ENCODE assay signal across 8 mouse cellular contexts in genomic region chr2:172440640-172441005, GRCm38 (mm10). TPM values are rescaled to one million over a fixed set of nuclear protein-coding genes. Genes with fewer than 3 reads are reported as not detected.
DNase-seq lines count a peak whose midpoint lies in the region; ATAC-seq and TF ChIP-seq lines count a peak whose summit lies in the region.

No protein-coding gene starts in this region.

- peak overlapping the region; percentile 50 for H3K9ac ChIP-seq in limb, embryonic 15.5 days
- H3K9ac ChIP-seq in stomach, embryonic 15.5 days, result peak overlapping the region; percentile 65

- peak overlapping the region; percentile 75 for H3K4me3 ChIP-seq in spleen, adult 2 months (ENCODE audit: extremely low read depth, insufficient read depth, insufficient read length)
- peak overlapping the region; percentile 76 for H3K4me3 ChIP-seq in limb, embryonic 15.5 days
- peak overlapping the region; percentile 82 for H3K4me3 ChIP-seq in stomach, embryonic 15.5 days (replicated peaks)

- no peak for TF ChIP-seq CTCF in spleen, adult 2 months (IDR thresholded peaks at IDR 0.05; ENCODE audit: extremely low read depth, insufficient read depth, insufficient read length, insufficient replicate concordance)

- H3K27me3 ChIP-seq in spleen, adult 2 months (ENCODE audit: control insufficient read depth, insufficient read depth, low read length), result no peaks in the 10 kb centered on the region
- H3K27me3 ChIP-seq in limb, embryonic 15.5 days, result no peaks in the 10 kb centered on the region
- no peaks in the 10 kb centered on the region for H3K27me3 ChIP-seq in stomach, embryonic 15.5 days (replicated peaks)

- H3K4me1 ChIP-seq in spleen, adult 2 months (ENCODE audit: control insufficient read depth, insufficient read depth, insufficient read length), result peaks cover 19% of the 10 kb centered on the region
- H3K4me1 ChIP-seq in limb, embryonic 15.5 days, result peaks cover 18% of the 10 kb centered on the region
- peaks cover 14% of the 10 kb centered on the region for H3K4me1 ChIP-seq in stomach, embryonic 15.5 days

- no peak for TF ChIP-seq POLR2A in spleen, adult 2 months (IDR thresholded peaks at IDR 0.05; ENCODE audit: low read depth, low read length)

- peak; percentile 18; the same call in 1 of the 2 replicates for ATAC-seq in cerebellum, adult (ENCODE audit: insufficient number of reproducible peaks, low FRiP score, low TSS enrichment)
- peak; percentile 26; the same call in 1 of the 2 replicates for ATAC-seq in limb, embryonic 15.5 days (ENCODE audit: insufficient number of reproducible peaks, low FRiP score, low TSS enrichment, low read depth)
- peak; percentile 43 for ATAC-seq in stomach, embryonic 15.5 days (ENCODE audit: insufficient read depth, low FRiP score, low read depth)

- H3K27ac ChIP-seq in spleen, adult 2 months (ENCODE audit: insufficient read depth, low read length), result peak overlapping the region; percentile 73
- peak overlapping the region; percentile 68; the same call in 1 of the 2 replicates for H3K27ac ChIP-seq in limb, embryonic 15.5 days
- H3K27ac ChIP-seq in stomach, embryonic 15.5 days, result peak overlapping the region; percentile 51

- peaks cover 3% of the 10 kb centered on the region for H3K36me3 ChIP-seq in spleen, adult 2 months (ENCODE audit: control insufficient read depth, insufficient read depth, low read length)
- peaks cover 11% of the 10 kb centered on the region for H3K36me3 ChIP-seq in limb, embryonic 15.5 days
- peaks cover 2% of the 10 kb centered on the region; the same call in 1 of the 2 replicates for H3K36me3 ChIP-seq in stomach, embryonic 15.5 days

- WGBS in spleen, adult 2 months, result under 1% methylated on average over 21 of the region's 21 CpGs
- WGBS in limb, embryonic 15.5 days, result under 1% methylated on average over 21 of the region's 21 CpGs
- under 1% methylated on average over 21 of the region's 21 CpGs for WGBS in stomach, embryonic 15.5 days

- no peaks in the 10 kb centered on the region for H3K9me3 ChIP-seq in limb, embryonic 15.5 days
- no peaks in the 10 kb centered on the region for H3K9me3 ChIP-seq in stomach, embryonic 15.5 days

- DNase-seq in cerebellum, adult 11 months, result no peak
- no peak for DNase-seq in spleen, adult 2 months (ENCODE audit: low read depth in 1 of 2, low spot score in 2 of 2)
- DNase-seq in spleen, postnatal 4 days (ENCODE audit: low spot score in 2 of 2), result no peak
- DNase-seq in spleen, postnatal 14 days (ENCODE audit: low spot score in 2 of 2), result no peak
- no peak for DNase-seq in yolk sac, embryonic 10.5 days (ENCODE audit: low spot score)

- H3K4me2 ChIP-seq in limb, embryonic 15.5 days, result peak overlapping the region; percentile 82
- peak overlapping the region; percentile 69 for H3K4me2 ChIP-seq in stomach, embryonic 15.5 days

RNA-seq across cellular contexts. Expression of gene Rtf2, which starts 0.3 kb away (rescaled TPM):
- 30.9 and 35.0 TPM in 2 replicates for polyA plus RNA-seq in spleen, adult 2 months (2012; rRNA removed)
- polyA plus RNA-seq in limb, embryonic 15.5 days (2015; fragmentation: Nextera tagmentation; extraction: Ambion mirVana), result 74.7 and 79.9 TPM in 2 replicates
- polyA plus RNA-seq in stomach, embryonic 15.5 days (2015; fragmentation: Nextera tagmentation; extraction: Ambion mirVana), result 69.3 and 69.4 TPM in 2 replicates

RNA-seq across cellular contexts. Expression of gene Gcnt7, which starts 17.8 kb away (rescaled TPM):
- polyA plus RNA-seq in spleen, adult 2 months (2012; rRNA removed), result not detected in 2 replicates
- 1.5 and 1.7 TPM in 2 replicates for polyA plus RNA-seq in limb, embryonic 15.5 days (2015; fragmentation: Nextera tagmentation; extraction: Ambion mirVana)
- polyA plus RNA-seq in stomach, embryonic 15.5 days (2015; fragmentation: Nextera tagmentation; extraction: Ambion mirVana), result 1.4 and 1.7 TPM in 2 replicates

RNA-seq across cellular contexts. Expression of gene Fam209, which starts 31.7 kb away (rescaled TPM):
- polyA plus RNA-seq in spleen, adult 2 months (2012; rRNA removed), result 0.21 TPM in 1 of 2 replicates, not detected in the other
- 0.22 and 0.45 TPM in 2 replicates for polyA plus RNA-seq in limb, embryonic 15.5 days (2015; fragmentation: Nextera tagmentation; extraction: Ambion mirVana)
- polyA plus RNA-seq in stomach, embryonic 15.5 days (2015; fragmentation: Nextera tagmentation; extraction: Ambion mirVana), result 0.19 TPM in 1 of 2 replicates, not detected in the other

RNA-seq across cellular contexts. Expression of gene Cass4, which starts 47.0 kb away (rescaled TPM):
- polyA plus RNA-seq in spleen, adult 2 months (2012; rRNA removed), result 1.6 and 2.0 TPM in 2 replicates
- 0.33 and 0.46 TPM in 2 replicates for polyA plus RNA-seq in limb, embryonic 15.5 days (2015; fragmentation: Nextera tagmentation; extraction: Ambion mirVana)
- polyA plus RNA-seq in stomach, embryonic 15.5 days (2015; fragmentation: Nextera tagmentation; extraction: Ambion mirVana), result 0.12 and 0.22 TPM in 2 replicates
